Mouse (Mus musculus): ENCODE measurements around the gene Dvl2. TPM values are rescaled to one million over a fixed set of nuclear protein-coding genes. Genes with fewer than 3 reads are reported as not detected.

Dvl2 gene
- polyA plus RNA-seq, 1 experiment from 2014 or later = 32.6 TPM

DNA sequence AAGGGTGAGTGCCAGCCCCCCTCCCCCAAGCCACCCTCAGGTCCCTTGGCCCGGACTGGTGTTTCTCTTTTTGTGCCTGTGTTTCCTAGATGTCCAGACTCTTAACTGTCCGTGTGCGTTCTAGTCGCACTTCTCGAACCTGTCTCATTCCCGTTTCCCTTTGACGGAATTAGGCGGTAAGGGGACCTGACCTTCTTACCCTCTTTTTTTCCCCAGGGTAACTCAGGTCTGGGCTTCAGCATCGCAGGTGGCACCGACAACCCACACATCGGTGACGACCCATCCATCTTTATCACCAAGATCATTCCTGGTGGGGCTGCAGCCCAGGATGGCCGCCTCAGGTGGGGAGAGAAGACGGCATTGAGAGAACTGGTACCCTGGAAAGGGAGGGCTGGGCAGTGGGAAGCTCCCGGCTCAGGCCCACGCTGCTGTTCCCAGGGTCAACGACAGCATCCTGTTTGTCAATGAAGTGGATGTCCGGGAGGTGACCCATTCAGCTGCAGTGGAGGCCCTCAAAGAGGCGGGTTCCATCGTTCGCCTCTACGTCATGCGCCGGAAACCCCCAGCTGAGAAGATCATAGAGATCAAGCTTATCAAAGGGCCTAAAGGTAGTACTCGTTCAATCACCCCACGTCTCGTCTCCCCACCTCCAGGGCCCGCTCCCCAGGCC, 30.4 kb downstream of the Dvl2 start:
- no peak for ATAC-seq (replicated peaks; ENCODE audit: low FRiP score, low TSS enrichment, low read depth)
- H3K4me3 ChIP-seq (ENCODE audit: low read depth, low read length) = no peak overlapping the region
- no peaks in the 10 kb centered on the region for H3K27me3 ChIP-seq (replicated peaks; ENCODE audit: control insufficient read depth, insufficient read depth, low read length)
- H3K9ac ChIP-seq (ENCODE audit: low read length) = no peak overlapping the region
- no peak for DNase-seq (ENCODE audit: low spot score)
- no peak overlapping the region for H3K4me2 ChIP-seq (ENCODE audit: low read length)
- no peak overlapping the region for H3K27ac ChIP-seq (ENCODE audit: low read depth)
- H3K9me3 ChIP-seq (ENCODE audit: control insufficient read depth, low read length) = no peaks in the 10 kb centered on the region
- peaks cover 41% of the 10 kb centered on the region for H3K4me1 ChIP-seq (replicated peaks; ENCODE audit: control insufficient read depth, insufficient read depth, low read length)
- WGBS = 91% methylated on average over 28 of the region's 28 CpGs
- peaks cover 29% of the 10 kb centered on the region for H3K36me3 ChIP-seq (ENCODE audit: control insufficient read depth, insufficient read depth, low read length)

DNA sequence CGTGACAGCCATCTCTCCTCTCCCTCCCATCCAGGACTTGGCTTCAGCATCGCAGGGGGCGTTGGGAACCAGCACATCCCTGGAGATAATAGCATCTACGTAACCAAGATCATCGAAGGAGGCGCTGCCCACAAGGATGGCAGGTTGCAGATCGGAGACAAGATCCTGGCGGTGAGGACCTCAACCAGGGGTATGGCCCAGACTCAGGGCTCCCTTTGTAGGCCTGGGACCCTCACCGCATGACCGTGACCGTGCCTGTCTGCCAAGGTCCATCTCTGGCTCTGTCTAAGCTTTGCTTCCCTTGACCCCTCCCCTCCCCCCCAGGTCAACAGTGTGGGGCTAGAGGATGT, 30.9 kb downstream of the Dvl2 start:
- H3K9ac ChIP-seq (ENCODE audit: low read length) = no peak overlapping the region
- DNase-seq (ENCODE audit: low spot score) (no peak), ATAC-seq (replicated peaks; ENCODE audit: low FRiP score, low TSS enrichment, low read depth) (no peak)
- H3K27me3 ChIP-seq (replicated peaks; ENCODE audit: control insufficient read depth, insufficient read depth, low read length) = no peaks in the 10 kb centered on the region
- H3K27ac ChIP-seq (ENCODE audit: low read depth) = no peak overlapping the region
- H3K36me3 ChIP-seq (ENCODE audit: control insufficient read depth, insufficient read depth, low read length) = peaks cover 29% of the 10 kb centered on the region
- no peaks in the 10 kb centered on the region for H3K9me3 ChIP-seq (ENCODE audit: control insufficient read depth, low read length)
- H3K4me3 ChIP-seq (ENCODE audit: low read depth, low read length) = no peak overlapping the region
- H3K4me2 ChIP-seq (ENCODE audit: low read length) = no peak overlapping the region
- 98% methylated on average over 11 of the region's 11 CpGs for WGBS
- H3K4me1 ChIP-seq (replicated peaks; ENCODE audit: control insufficient read depth, insufficient read depth, low read length) = peaks cover 36% of the 10 kb centered on the region

DNA sequence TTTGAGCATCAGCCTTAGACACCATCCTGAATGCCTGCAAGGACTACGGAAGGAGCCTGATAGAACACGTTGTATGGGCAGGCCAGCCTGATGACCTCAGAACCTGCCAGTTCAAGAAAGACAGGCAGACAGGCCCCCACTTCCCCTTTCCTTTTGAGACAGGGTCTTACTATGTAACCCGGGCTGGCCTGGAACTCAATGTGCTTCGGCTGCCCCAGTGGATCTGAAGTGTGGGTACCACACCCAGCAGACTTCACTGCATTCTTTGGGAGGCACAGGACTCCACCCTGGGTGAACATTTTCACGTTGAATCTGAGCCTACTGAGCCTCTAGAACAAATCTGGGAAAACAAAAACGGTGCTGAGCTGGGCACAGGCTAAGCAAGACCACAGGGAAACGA, 37.8 kb downstream of the Dvl2 start:
- peaks cover 50% of the 10 kb centered on the region for H3K36me3 ChIP-seq (ENCODE audit: control insufficient read depth, insufficient read depth, low read length)
- no peaks in the 10 kb centered on the region for H3K27me3 ChIP-seq (replicated peaks; ENCODE audit: control insufficient read depth, insufficient read depth, low read length)
- no peak overlapping the region for H3K4me3 ChIP-seq (ENCODE audit: low read depth, low read length)
- no peaks in the 10 kb centered on the region for H3K4me1 ChIP-seq (replicated peaks; ENCODE audit: control insufficient read depth, insufficient read depth, low read length)
- DNase-seq (ENCODE audit: low spot score) (no peak), ATAC-seq (replicated peaks; ENCODE audit: low FRiP score, low TSS enrichment, low read depth) (no peak)
- H3K4me2 ChIP-seq (ENCODE audit: low read length) = no peak overlapping the region
- H3K9ac ChIP-seq (ENCODE audit: low read length) = no peak overlapping the region
- H3K27ac ChIP-seq (ENCODE audit: low read depth) = no peak overlapping the region
- no peaks in the 10 kb centered on the region for H3K9me3 ChIP-seq (ENCODE audit: control insufficient read depth, low read length)
- WGBS = 80% methylated on average over 7 of the region's 7 CpGs

DNA sequence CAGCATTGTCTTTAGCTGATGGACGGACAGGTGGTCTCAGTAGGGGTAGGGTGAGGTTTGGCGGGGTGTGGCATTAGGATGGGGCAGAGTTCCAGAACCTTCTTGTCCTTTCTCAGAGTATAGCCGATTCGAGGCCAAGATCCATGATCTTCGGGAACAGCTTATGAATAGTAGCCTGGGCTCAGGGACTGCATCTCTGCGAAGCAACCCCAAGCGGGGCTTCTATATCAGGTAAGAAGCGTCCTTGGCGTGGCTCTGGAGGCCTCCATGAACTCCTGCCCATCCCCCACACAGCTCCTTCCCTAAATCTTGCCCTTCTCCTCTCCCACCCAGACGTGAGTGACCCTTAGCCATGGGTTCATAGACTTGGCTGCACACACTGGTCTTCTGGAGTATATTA, 39.2 kb downstream of the Dvl2 start:
- no peaks in the 10 kb centered on the region for H3K27me3 ChIP-seq (replicated peaks; ENCODE audit: control insufficient read depth, insufficient read depth, low read length)
- no peak overlapping the region for H3K27ac ChIP-seq (ENCODE audit: low read depth)
- H3K36me3 ChIP-seq (ENCODE audit: control insufficient read depth, insufficient read depth, low read length) = peaks cover 54% of the 10 kb centered on the region
- no peak overlapping the region for H3K4me2 ChIP-seq (ENCODE audit: low read length)
- WGBS = 94% methylated on average over 10 of the region's 10 CpGs
- H3K4me3 ChIP-seq (ENCODE audit: low read depth, low read length) = no peak overlapping the region
- H3K4me1 ChIP-seq (replicated peaks; ENCODE audit: control insufficient read depth, insufficient read depth, low read length) = no peaks in the 10 kb centered on the region
- no peak for ATAC-seq (replicated peaks; ENCODE audit: low FRiP score, low TSS enrichment, low read depth)
- H3K9me3 ChIP-seq (ENCODE audit: control insufficient read depth, low read length) = no peaks in the 10 kb centered on the region
- no peak overlapping the region for H3K9ac ChIP-seq (ENCODE audit: low read length)
- DNase-seq (ENCODE audit: low spot score) = no peak

DNA sequence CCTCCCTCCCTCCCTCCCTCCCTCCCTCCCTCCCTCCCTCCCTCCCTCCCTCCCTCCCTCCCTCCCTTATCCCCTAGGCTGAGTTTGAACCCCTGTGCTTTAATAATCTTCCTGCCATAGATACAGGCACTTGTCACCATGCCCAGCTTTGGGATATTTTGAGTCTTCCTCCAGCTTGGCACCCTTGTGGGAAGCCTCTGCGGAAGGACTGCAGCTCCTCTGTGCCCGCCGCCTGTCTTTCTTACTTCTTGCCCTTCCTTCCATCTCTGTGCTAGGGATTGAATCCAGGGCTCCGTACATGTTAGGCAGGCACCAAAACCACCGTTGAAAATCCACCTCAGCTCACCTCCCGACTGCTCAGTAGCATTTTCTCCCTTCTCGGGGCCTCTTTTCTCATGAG, 39.8 kb downstream of the Dvl2 start:
- DNase-seq (ENCODE audit: low spot score) (no peak), ATAC-seq (replicated peaks; ENCODE audit: low FRiP score, low TSS enrichment, low read depth) (no peak)
- no peaks in the 10 kb centered on the region for H3K27me3 ChIP-seq (replicated peaks; ENCODE audit: control insufficient read depth, insufficient read depth, low read length)
- no peak overlapping the region for H3K9ac ChIP-seq (ENCODE audit: low read length)
- H3K9me3 ChIP-seq (ENCODE audit: control insufficient read depth, low read length) = no peaks in the 10 kb centered on the region
- peaks cover 54% of the 10 kb centered on the region for H3K36me3 ChIP-seq (ENCODE audit: control insufficient read depth, insufficient read depth, low read length)
- no peak overlapping the region for H3K4me2 ChIP-seq (ENCODE audit: low read length)
- WGBS = 87% methylated on average over 7 of the region's 7 CpGs
- H3K4me3 ChIP-seq (ENCODE audit: low read depth, low read length) = no peak overlapping the region
- no peak overlapping the region for H3K27ac ChIP-seq (ENCODE audit: low read depth)
- H3K4me1 ChIP-seq (replicated peaks; ENCODE audit: control insufficient read depth, insufficient read depth, low read length) = no peaks in the 10 kb centered on the region

DNA sequence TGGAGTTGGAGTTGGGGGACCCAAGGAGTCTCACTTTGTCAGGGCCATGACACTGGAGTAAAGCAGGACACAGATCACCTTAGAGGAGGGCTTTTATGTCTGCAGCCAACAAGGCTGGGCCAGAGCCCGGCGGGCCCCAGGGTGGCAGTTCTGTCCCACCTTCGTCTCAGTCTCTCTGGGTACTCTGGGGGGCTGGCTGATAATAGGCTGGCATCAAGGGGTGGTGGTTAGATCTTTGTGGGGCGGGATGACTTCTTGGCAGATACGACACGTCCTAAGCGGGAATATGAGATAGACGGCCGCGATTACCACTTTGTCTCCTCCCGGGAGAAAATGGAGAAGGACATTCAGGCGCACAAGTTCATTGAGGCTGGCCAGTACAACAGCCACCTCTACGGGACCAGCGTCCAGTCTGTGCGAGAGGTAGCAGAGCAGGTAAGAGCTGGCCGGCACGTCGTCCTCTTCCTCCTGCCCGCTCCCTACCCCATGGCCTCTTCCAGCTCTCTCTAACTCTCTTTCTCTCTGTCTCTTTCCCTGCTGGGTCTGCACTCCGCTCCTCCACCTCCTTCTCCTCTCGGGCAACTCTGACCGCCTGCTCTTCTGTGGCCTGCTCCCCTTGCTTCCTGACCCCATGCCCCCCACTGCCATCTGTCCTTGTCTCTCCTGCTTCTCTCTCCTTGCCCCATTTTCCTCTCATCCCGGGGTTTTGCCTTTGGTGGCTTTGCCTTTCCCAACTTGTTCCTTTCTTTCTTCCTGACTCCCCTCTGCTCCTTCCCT, 42.1 kb downstream of the Dvl2 start:
- Histone ChIP-seq H3K4me3 (ENCODE audit: low read depth, low read length) (no peak overlapping the region), H3K27ac (ENCODE audit: low read depth) (no peak overlapping the region), H3K4me2 (ENCODE audit: low read length) (no peak overlapping the region), H3K36me3 (ENCODE audit: control insufficient read depth, insufficient read depth, low read length) (peaks cover 54% of the 10 kb centered on the region), H3K9ac (ENCODE audit: low read length) (no peak overlapping the region), H3K27me3 (replicated peaks; ENCODE audit: control insufficient read depth, insufficient read depth, low read length) (no peaks in the 10 kb centered on the region), H3K9me3 (ENCODE audit: control insufficient read depth, low read length) (no peaks in the 10 kb centered on the region), H3K4me1 (replicated peaks; ENCODE audit: control insufficient read depth, insufficient read depth, low read length) (0 out of 2 replicates have a peak, but pooled peaks cover 3% of the 10 kb centered on the region)
- ATAC-seq (replicated peaks; ENCODE audit: low FRiP score, low TSS enrichment, low read depth) (no peak), DNase-seq (ENCODE audit: low spot score) (no peak)
- 87% methylated on average over 23 of the region's 23 CpGs for WGBS

DNA sequence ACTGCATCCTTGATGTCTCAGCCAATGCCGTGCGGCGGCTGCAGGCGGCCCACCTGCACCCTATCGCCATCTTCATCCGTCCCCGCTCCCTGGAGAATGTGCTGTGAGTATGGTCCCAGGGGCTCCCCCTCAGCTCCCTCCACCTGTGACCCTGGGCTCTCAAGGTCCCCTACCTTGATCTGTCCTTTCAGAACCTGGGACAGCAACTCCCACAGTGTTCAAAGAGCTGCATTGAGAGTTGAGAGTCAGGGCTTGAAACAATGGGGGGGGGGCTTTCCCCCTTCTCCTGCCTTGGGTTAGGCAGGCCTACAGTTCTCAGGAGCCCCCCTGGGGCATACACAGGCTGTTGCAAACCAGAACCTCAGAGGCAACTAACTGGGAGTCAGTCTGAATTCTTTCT, 43.3 kb downstream of the Dvl2 start:
- H3K27me3 ChIP-seq (replicated peaks; ENCODE audit: control insufficient read depth, insufficient read depth, low read length) = no peaks in the 10 kb centered on the region
- DNase-seq (ENCODE audit: low spot score) = no peak
- no peak overlapping the region for H3K4me3 ChIP-seq (ENCODE audit: low read depth, low read length)
- no peak overlapping the region for H3K4me2 ChIP-seq (ENCODE audit: low read length)
- H3K9me3 ChIP-seq (ENCODE audit: control insufficient read depth, low read length) = no peaks in the 10 kb centered on the region
- ATAC-seq (replicated peaks; ENCODE audit: low FRiP score, low TSS enrichment, low read depth) = no peak
- H3K36me3 ChIP-seq (ENCODE audit: control insufficient read depth, insufficient read depth, low read length) = peaks cover 51% of the 10 kb centered on the region
- no peak overlapping the region for H3K27ac ChIP-seq (ENCODE audit: low read depth)
- 80% methylated on average over 7 of the region's 7 CpGs for WGBS
- H3K9ac ChIP-seq (ENCODE audit: low read length) = no peak overlapping the region
- 0 out of 2 replicates have a peak, but pooled peaks cover 3% of the 10 kb centered on the region for H3K4me1 ChIP-seq (replicated peaks; ENCODE audit: control insufficient read depth, insufficient read depth, low read length)

DNA sequence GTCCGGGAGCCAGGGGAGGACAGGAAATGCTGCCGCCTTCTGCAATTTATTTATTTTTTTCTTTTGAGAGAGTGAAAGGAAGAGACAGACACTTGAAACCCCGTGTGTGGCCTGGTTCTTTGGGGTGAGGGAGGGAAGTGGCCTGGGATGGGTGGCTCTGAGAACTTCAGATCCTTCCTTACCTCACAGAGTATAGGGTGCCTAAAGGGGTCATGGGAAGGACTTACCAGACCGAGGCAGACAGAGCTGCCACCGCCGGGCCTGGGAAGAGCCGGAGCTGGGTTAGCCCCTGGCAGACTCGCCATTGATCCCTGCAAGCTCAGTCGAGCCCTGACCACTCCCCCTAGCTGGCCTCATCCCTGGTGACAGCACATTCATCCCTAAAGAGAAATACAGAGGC, 45.0 kb downstream of the Dvl2 start:
- no peak for ATAC-seq (replicated peaks; ENCODE audit: low FRiP score, low TSS enrichment, low read depth)
- DNase-seq (ENCODE audit: low spot score) = no peak

DNA sequence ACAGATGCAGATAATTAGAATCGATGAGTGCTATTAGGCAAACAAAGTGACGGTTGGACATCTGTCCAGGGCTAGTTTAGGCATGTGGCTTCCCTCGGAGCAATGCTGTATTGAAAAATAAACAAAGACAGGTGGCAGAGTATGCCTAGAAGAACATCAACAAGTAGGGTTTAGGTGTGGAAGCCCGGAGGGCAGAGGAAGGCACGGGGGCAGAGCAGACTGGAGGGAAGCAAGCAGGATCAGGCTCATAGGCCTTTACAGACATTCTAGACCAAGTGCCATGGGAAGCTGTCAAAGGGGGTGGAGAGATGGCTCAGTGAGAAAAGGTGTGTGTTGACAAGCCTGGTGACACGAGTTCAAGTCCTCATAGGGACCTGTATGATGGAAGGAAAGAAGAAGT, 49.0 kb downstream of the Dvl2 start:
- Histone ChIP-seq H3K27me3 (replicated peaks; ENCODE audit: control insufficient read depth, insufficient read depth, low read length) (no peaks in the 10 kb centered on the region), H3K9me3 (ENCODE audit: control insufficient read depth, low read length) (no peaks in the 10 kb centered on the region), H3K4me1 (replicated peaks; ENCODE audit: control insufficient read depth, insufficient read depth, low read length) (0 out of 2 replicates have a peak, but pooled peaks cover 8% of the 10 kb centered on the region), H3K4me2 (ENCODE audit: low read length) (no peak overlapping the region), H3K36me3 (ENCODE audit: control insufficient read depth, insufficient read depth, low read length) (0 out of 2 replicates have a peak, but pooled peaks cover 3% of the 10 kb centered on the region), H3K27ac (ENCODE audit: low read depth) (no peak overlapping the region), H3K9ac (ENCODE audit: low read length) (no peak overlapping the region), H3K4me3 (ENCODE audit: low read depth, low read length) (no peak overlapping the region)
- DNase-seq (ENCODE audit: low spot score) = no peak
- no peak for ATAC-seq (replicated peaks; ENCODE audit: low FRiP score, low TSS enrichment, low read depth)
- WGBS = 67% methylated on average over 6 of the region's 6 CpGs

More for the DNA sequence above, 45.0 kb downstream of the Dvl2 start:
- peaks cover 38% of the 10 kb centered on the region for H3K36me3 ChIP-seq (ENCODE audit: control insufficient read depth, insufficient read depth, low read length)
- no peak overlapping the region for H3K4me2 ChIP-seq (ENCODE audit: low read length)
- no peaks in the 10 kb centered on the region for H3K9me3 ChIP-seq (ENCODE audit: control insufficient read depth, low read length)
- H3K27me3 ChIP-seq (replicated peaks; ENCODE audit: control insufficient read depth, insufficient read depth, low read length) = no peaks in the 10 kb centered on the region
- H3K4me3 ChIP-seq (ENCODE audit: low read depth, low read length) = no peak overlapping the region
- WGBS = 27% methylated on average over 9 of the region's 9 CpGs
- H3K4me1 ChIP-seq (replicated peaks; ENCODE audit: control insufficient read depth, insufficient read depth, low read length) = 0 out of 2 replicates have a peak, but pooled peaks cover 3% of the 10 kb centered on the region
- H3K9ac ChIP-seq (ENCODE audit: low read length) = no peak overlapping the region
- H3K27ac ChIP-seq (ENCODE audit: low read depth) = no peak overlapping the region

All from intestine, embryonic 14.5 days (tissue).